Mouse (Mus musculus): ENCODE results near the gene Bcl2. TPM values are rescaled to one million over a fixed set of nuclear protein-coding genes. Genes with fewer than 3 reads are reported as not detected.

Gene Bcl2
- polyA plus RNA-seq (2014; fragmentation: Nextera tagmentation; extraction: Ambion mirVana): 20.9 and 21.2 TPM in 2 replicates

DNA sequence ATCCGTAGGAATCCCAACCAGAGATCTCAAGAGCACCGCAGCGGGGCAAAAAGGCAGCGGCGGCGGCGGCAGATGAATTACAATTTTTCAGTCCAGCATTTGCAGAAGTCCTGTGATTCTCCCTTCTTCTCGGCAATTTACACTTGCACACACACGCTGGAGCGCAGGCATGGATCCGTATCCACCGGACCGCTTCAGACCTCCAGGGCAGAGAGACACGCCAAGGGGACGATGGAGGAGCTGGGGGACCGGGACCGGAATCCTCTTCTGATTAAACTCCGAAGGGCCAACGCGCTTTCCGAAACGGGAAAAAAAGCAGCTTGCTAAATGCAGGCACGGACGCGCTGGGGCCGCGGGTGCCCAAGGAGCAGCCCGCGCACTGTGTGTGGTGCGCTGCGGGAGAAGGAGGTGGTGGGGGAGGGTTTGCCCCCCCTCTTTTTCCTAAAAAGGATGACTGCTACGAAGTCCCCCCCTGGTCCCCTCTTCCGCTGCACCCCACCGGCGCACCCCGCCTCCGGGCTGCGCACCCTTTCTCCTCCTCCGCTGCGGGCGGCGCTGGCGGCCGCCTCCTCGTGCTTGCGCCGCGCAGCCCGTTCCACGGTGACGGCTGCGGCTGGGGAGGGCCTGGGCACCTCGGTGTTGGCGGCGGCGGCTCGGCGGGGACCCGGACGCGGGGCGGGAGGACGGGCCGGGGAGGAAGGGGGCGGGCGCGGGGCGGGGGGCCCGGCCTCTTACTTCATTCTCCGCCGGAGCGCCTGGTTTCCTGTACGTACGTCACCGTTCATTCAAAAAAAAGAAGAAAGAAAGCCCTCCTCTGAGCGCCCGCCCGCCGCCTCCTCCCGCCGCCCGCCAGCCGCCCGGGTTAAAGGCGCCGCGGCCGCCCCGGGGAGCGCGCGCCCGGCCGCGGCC, at the start of gene Bcl2:
Gene Bcl2 (minus strand): TSS at position 654 of the 909 bp plus-strand sequence.
- Histone ChIP-seq H3K9ac (ENCODE audit: low read depth, low read length) (peak within 1 kb of the TSS; percentile 89), H3K36me3 (ENCODE audit: control insufficient read depth, insufficient read depth, low read length) (no peaks in the 10 kb centered on the region), H3K9me3 (ENCODE audit: control insufficient read depth, low read length) (no peaks in the 10 kb centered on the region), H3K4me2 (replicated peaks; ENCODE audit: low read depth, low read length) (peak within 1 kb of the TSS; percentile 75), H3K4me3 (ENCODE audit: low read length) (peak within 1 kb of the TSS; percentile 59), H3K27me3 (ENCODE audit: control insufficient read depth, insufficient read depth, low read length) (no peaks in the 10 kb centered on the region), H3K4me1 (ENCODE audit: control insufficient read depth, insufficient read depth, low read length) (peaks cover 10% of the 10 kb centered on the region; the same call in 1 of the 2 replicates), H3K27ac (ENCODE audit: low read depth, low read length) (peak within 1 kb of the TSS; percentile 93)
- ATAC-seq (ENCODE audit: low FRiP score, low TSS enrichment): peak; percentile 79
- WGBS: under 1% methylated on average over 78 of the region's 95 CpGs

DNA sequence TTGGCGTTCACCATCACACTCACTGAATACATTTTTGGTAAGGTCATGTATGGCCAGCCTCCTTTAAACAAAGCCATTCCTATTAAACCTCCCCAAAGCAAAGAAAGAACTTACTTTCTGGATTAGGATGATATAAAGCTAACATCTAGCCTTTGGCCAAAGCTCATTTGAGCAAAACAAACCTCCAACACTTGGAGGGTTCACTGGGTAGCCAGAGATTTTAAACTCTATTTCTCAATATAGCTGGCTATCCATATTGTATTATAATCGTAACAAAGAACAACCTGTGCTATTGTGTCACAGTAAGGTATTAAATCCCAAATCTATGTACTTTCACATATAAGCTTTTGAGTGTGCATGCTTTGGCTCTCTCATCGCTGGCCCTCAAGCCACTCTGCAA, 46.7 kb upstream of the Bcl2 start:
- no peak for ATAC-seq (ENCODE audit: low FRiP score, low TSS enrichment)
- Histone ChIP-seq H3K36me3 (ENCODE audit: control insufficient read depth, insufficient read depth, low read length) (no peaks in the 10 kb centered on the region; the same call in 1 of the 2 replicates), H3K9ac (ENCODE audit: low read depth, low read length) (no peak overlapping the region), H3K4me2 (replicated peaks; ENCODE audit: low read depth, low read length) (no peak overlapping the region), H3K4me1 (ENCODE audit: control insufficient read depth, insufficient read depth, low read length) (0 out of 2 replicates have a peak, but pooled peaks cover 3% of the 10 kb centered on the region), H3K4me3 (ENCODE audit: low read length) (no peak overlapping the region), H3K27ac (ENCODE audit: low read depth, low read length) (no peak overlapping the region), H3K9me3 (ENCODE audit: control insufficient read depth, low read length) (no peaks in the 10 kb centered on the region), H3K27me3 (ENCODE audit: control insufficient read depth, insufficient read depth, low read length) (no peaks in the 10 kb centered on the region)
- 88% methylated on average over 3 of the region's 3 CpGs for WGBS

DNA sequence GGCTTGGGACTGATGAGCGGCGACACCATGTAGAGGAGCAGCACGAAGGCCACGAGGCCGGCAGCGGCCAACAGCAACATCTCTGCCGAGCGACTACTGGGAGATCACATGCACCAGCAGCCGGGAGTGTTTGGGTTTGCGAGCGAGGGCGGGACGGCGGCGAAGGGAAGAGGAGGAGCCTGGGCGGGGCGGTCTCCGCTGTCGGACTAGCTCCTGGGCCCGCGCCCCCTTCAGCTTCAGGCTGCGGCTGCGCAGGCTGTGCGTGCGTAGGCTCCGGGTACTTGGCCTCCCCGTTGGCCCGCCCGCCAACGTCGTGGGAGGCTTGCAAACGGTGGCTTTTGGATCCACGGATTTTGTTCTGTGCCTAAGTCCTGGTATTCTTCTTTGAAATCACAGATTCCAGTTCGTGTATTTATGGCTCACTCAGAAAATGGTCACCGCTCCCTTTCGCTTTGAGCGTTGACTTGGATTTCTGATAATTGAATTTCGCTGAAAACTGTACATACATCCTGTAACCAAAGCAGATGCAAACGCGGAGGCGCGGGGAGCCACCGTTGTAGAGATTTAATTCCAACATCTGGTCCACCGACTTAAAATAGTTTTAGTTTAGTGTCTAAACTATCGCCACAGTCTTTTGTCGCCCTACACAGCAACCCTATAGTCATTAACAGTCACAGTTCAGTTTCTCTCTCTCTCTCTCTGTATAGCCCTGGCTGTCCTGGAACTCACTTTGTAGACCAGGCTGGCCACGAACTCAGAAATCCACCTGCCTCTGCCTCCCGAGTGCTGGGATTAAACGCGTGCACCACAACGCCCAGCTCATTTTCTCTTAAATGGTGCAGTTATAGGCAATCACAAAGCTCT, 45.7 kb upstream of the Bcl2 start, which contains the start of gene Kdsr:
Gene Kdsr (minus strand): TSS at position 156 of the 864 bp plus-strand sequence.
- WGBS: 3% methylated on average over 51 of the region's 51 CpGs
- peak within 1 kb of the TSS; percentile 76 for H3K4me3 ChIP-seq (ENCODE audit: low read length)
- peak within 1 kb of the TSS; percentile 86 for H3K27ac ChIP-seq (ENCODE audit: low read depth, low read length)
- peak; percentile 99 for ATAC-seq (ENCODE audit: low FRiP score, low TSS enrichment)
- H3K9me3 ChIP-seq (ENCODE audit: control insufficient read depth, low read length): no peaks in the 10 kb centered on the region
- peak within 1 kb of the TSS; percentile 73 for H3K9ac ChIP-seq (ENCODE audit: low read depth, low read length)
- no peaks in the 10 kb centered on the region; the same call in 1 of the 2 replicates for H3K36me3 ChIP-seq (ENCODE audit: control insufficient read depth, insufficient read depth, low read length)
- H3K27me3 ChIP-seq (ENCODE audit: control insufficient read depth, insufficient read depth, low read length): no peaks in the 10 kb centered on the region
- 0 out of 2 replicates have a peak, but pooled peaks cover 3% of the 10 kb centered on the region for H3K4me1 ChIP-seq (ENCODE audit: control insufficient read depth, insufficient read depth, low read length)
- H3K4me2 ChIP-seq (replicated peaks; ENCODE audit: low read depth, low read length): peak within 1 kb of the TSS; percentile 96

DNA sequence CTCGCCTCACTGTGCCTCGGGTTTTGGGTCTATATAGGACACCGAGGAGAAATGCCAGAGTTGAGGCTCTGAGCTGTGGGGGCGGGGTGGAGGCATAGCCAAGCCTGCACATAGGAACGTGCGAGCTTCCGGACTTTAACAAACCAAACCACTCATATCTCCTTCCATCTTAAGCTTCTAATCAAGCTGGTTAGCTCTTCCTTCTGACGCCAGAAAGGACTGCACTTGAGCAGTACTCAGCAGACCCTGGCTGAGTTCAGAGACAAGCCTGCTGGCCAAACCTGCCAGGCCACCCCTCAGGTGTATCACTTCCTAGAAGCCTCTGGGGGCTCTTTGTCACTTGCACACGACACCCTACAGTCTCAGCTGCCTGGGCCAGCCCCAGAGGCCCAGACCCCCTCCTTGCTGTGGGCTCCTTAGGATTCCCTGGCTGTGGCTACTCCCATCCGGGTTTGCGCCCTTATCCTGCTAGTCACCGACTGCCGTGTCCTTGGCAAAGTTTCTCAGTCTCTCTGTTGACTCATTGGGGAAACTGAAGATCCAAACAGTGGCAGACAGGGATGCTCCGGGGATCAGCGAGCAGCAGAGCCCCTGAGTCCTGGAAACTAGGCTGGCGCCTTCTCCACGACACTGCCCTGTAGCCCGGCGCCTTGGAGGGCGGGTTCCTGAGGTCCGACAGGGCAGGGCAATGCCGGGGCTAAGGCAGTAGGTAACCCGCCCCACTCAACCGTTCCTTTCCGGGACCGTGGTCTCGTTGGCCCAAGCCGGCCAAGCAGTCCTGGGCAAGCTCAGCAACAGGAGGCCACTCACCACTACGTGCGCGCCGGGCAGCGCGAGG, 44.9 kb upstream of the Bcl2 start:
- Histone ChIP-seq H3K27ac (ENCODE audit: low read depth, low read length) (peak overlapping the region; percentile 44; the same call in 1 of the 2 replicates), H3K4me2 (replicated peaks; ENCODE audit: low read depth, low read length) (peak overlapping the region; percentile 96), H3K4me1 (ENCODE audit: control insufficient read depth, insufficient read depth, low read length) (0 out of 2 replicates have a peak, but pooled peaks cover 3% of the 10 kb centered on the region), H3K36me3 (ENCODE audit: control insufficient read depth, insufficient read depth, low read length) (no peaks in the 10 kb centered on the region), H3K27me3 (ENCODE audit: control insufficient read depth, insufficient read depth, low read length) (no peaks in the 10 kb centered on the region), H3K9me3 (ENCODE audit: control insufficient read depth, low read length) (no peaks in the 10 kb centered on the region), H3K9ac (ENCODE audit: low read depth, low read length) (peak overlapping the region; percentile 73), H3K4me3 (ENCODE audit: low read length) (peak overlapping the region; percentile 76)
- peak; percentile 40 for ATAC-seq (ENCODE audit: low FRiP score, low TSS enrichment)
- WGBS: 2% methylated on average over 34 of the region's 34 CpGs

DNA sequence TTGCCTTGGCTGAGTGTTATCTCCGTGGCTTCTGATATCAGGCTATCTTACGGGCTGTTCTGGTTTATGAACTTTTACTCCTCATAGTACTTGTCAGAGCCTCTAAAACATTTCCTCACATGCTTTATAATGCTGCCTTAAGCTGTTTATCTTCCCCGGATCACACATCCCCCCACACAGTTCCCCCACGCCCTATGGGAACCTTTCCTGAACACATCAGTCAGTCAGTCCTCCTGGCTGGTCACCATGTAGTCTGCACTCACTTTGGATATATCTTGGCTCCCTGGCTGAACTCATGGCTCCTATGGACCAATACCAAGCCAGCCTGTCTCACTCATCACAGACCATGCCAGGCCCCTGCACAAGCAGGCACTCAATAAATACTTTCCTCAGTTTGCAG, 42.6 kb upstream of the Bcl2 start:
- Histone ChIP-seq H3K9ac (ENCODE audit: low read depth, low read length) (no peak overlapping the region), H3K27ac (ENCODE audit: low read depth, low read length) (no peak overlapping the region), H3K4me3 (ENCODE audit: low read length) (no peak overlapping the region), H3K4me1 (ENCODE audit: control insufficient read depth, insufficient read depth, low read length) (0 out of 2 replicates have a peak, but pooled peaks cover 3% of the 10 kb centered on the region), H3K9me3 (ENCODE audit: control insufficient read depth, low read length) (no peaks in the 10 kb centered on the region), H3K36me3 (ENCODE audit: control insufficient read depth, insufficient read depth, low read length) (peaks cover 4% of the 10 kb centered on the region; the same call in 1 of the 2 replicates), H3K4me2 (replicated peaks; ENCODE audit: low read depth, low read length) (no peak overlapping the region), H3K27me3 (ENCODE audit: control insufficient read depth, insufficient read depth, low read length) (no peaks in the 10 kb centered on the region)
- WGBS: 66% methylated on average over 4 of the region's 4 CpGs
- ATAC-seq (ENCODE audit: low FRiP score, low TSS enrichment): no peak

DNA sequence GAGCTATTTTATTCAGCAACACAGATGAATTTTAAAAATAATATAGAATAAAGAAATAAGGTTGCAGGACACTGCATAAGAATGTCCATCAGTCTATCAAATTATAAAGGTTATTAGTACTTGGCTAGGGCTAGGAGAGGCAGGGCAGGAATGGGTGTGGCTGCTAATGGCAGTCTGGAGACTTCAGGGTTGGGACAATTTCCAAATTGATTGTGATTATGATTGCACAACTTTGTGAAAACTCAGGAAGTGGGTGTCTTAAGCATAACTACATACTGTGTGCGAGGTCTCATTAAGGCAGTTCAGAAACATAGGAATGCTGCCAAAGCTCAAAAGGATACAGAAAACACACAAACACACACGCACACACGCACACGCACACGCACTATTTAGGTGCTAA, 37.9 kb upstream of the Bcl2 start:
- 97% methylated on average over 5 of the region's 5 CpGs for WGBS
- no peak overlapping the region for H3K27ac ChIP-seq (ENCODE audit: low read depth, low read length)
- H3K4me1 ChIP-seq (ENCODE audit: control insufficient read depth, insufficient read depth, low read length): no peaks in the 10 kb centered on the region
- H3K9me3 ChIP-seq (ENCODE audit: control insufficient read depth, low read length): no peaks in the 10 kb centered on the region
- H3K9ac ChIP-seq (ENCODE audit: low read depth, low read length): no peak overlapping the region
- no peaks in the 10 kb centered on the region for H3K27me3 ChIP-seq (ENCODE audit: control insufficient read depth, insufficient read depth, low read length)
- no peak overlapping the region for H3K4me3 ChIP-seq (ENCODE audit: low read length)
- no peak overlapping the region for H3K4me2 ChIP-seq (replicated peaks; ENCODE audit: low read depth, low read length)
- no peak for ATAC-seq (ENCODE audit: low FRiP score, low TSS enrichment)
- peaks cover 16% of the 10 kb centered on the region for H3K36me3 ChIP-seq (ENCODE audit: control insufficient read depth, insufficient read depth, low read length)

DNA sequence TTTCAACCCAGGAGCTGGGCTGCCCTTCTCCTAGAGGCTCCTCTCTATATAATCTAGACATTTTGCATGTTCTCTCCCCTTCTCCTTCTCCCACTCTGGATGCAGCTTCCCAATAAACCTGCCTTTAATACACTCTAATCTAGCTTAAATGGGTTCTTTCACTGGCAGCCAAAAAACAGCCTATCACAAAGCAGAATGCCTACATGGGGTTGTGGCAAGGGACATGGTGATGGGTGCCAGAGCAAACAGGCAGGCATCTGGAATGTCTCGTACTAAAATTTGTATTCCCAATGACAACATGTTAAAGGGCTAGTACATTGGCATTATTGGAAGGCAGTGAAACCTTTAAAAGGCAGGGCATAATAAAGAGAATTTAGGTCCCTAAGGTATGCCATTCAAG, 36.6 kb upstream of the Bcl2 start:
- no peak for ATAC-seq (ENCODE audit: low FRiP score, low TSS enrichment)
- 86% methylated on average over 1 of the region's 1 CpGs for WGBS

More for the DNA sequence above, 36.6 kb upstream of the Bcl2 start:
- Histone ChIP-seq H3K27ac (ENCODE audit: low read depth, low read length) (no peak overlapping the region), H3K4me3 (ENCODE audit: low read length) (no peak overlapping the region), H3K27me3 (ENCODE audit: control insufficient read depth, insufficient read depth, low read length) (no peaks in the 10 kb centered on the region), H3K4me1 (ENCODE audit: control insufficient read depth, insufficient read depth, low read length) (no peaks in the 10 kb centered on the region), H3K4me2 (replicated peaks; ENCODE audit: low read depth, low read length) (no peak overlapping the region), H3K9me3 (ENCODE audit: control insufficient read depth, low read length) (no peaks in the 10 kb centered on the region), H3K36me3 (ENCODE audit: control insufficient read depth, insufficient read depth, low read length) (peaks cover 27% of the 10 kb centered on the region), H3K9ac (ENCODE audit: low read depth, low read length) (no peak overlapping the region)
